Mouse (Mus musculus) spleen, adult 2 months (tissue): ENCODE measurements around the gene Slc17a5. TPM values are rescaled to one million over a fixed set of nuclear protein-coding genes. Genes with fewer than 3 reads are reported as not detected.

Experiments
- DNase-seq, 2 experiments: peaks; one replicate each; pipeline versions ENCODE4 v3.0.0 to v3.0.0-alpha.2; 2012 to 2021; ENCODE audit warnings: low spot score in 2 of 2, low read depth in 1 of 2
- H3K27ac ChIP-seq: fragments of 200-500 bp; 2 replicates; pipeline ENCODE4 v1.5.1; 2012; ENCODE audit warnings: low read length, inconsistent platforms; ENCODE audit not compliant: insufficient read depth
- H3K27me3 ChIP-seq: fragments of 200-500 bp; 2 replicates; pipeline ENCODE4 v1.6.1; 2012; ENCODE audit warnings: mild to moderate bottlenecking, moderate library complexity, low read length, inconsistent platforms; ENCODE audit not compliant: control insufficient read depth, insufficient read depth
- H3K36me3 ChIP-seq: fragments of 200-500 bp; 2 replicates; pipeline ENCODE4 v1.6.1; 2012; ENCODE audit warnings: mild to moderate bottlenecking, low read length, inconsistent platforms; ENCODE audit not compliant: control insufficient read depth, insufficient read depth
- H3K4me1 ChIP-seq: fragments of 200-500 bp; 2 replicates; pipeline ENCODE4 v1.6.1; 2011; ENCODE audit warnings: inconsistent platforms; ENCODE audit not compliant: control insufficient read depth, insufficient read depth, insufficient read length
- H3K4me3 ChIP-seq: fragments of 200-500 bp; 2 replicates; pipeline ENCODE4 v1.5.1; 2011; ENCODE audit warnings: mild to moderate bottlenecking, inconsistent platforms; ENCODE audit not compliant: insufficient read depth, insufficient read length; ENCODE audit errors: extremely low read depth
- CTCF ChIP-seq: fragments of 200-500 bp; IDR thresholded peaks from 2 replicates; pipeline ENCODE4 v1.5.1; 2011; ENCODE audit warnings: mild to moderate bottlenecking, inconsistent platforms; ENCODE audit not compliant: insufficient read depth, insufficient read length, insufficient replicate concordance; ENCODE audit errors: extremely low read depth
- POLR2A ChIP-seq: fragments of 200-500 bp; IDR thresholded peaks from 2 replicates; pipeline ENCODE4 v1.6.1; 2011; ENCODE audit warnings: low read depth, low read length, inconsistent platforms
- WGBS: fragments of 180-500 bp; shearing (Covaris S2); methylation state at CpG from one replicate; pipeline ENCODE4 v1.1.7; 2018; 5-methylcytosine and 5-hydroxymethylcytosine counted together
- polyA plus RNA-seq: library from polyadenylated mRNA; depleted of rRNA; stranded (reverse); fragments of >200 nt; gene quantifications from 2 replicates; pipeline ENCODE4 v1.2.3, GENCODE M21; 2012

Gene Slc17a5
- polyA plus RNA-seq, 1 experiment, result 4.3 TPM

DNA sequence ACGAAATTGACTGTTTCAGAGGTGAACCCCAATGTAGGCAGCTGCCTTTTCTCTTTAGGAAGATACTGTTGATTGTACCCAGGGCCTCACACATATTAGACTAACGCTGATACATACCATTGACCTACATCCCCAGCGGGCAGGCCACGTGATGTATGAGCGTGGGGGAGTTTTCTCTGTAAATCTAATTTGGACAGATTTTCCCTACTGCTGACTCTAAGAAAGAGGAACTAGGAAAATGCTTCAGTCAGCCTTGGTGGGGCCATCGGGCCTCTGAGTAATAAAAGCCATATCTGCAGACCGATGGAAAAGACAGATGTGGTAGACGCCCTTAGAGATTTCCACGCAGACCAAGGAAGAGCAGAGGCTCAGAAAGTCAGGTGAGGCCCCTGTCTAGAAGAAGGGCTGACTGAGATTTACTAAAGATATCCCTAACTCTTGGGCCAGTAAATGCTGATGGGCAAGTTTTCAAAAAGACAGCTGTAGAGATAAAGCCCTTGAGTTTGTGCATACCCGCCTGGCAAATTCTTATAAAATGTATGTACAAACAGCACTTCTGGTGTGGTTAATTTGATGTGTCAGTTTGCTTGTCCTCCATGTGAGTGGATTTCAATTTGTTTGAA, 681 bp upstream of the Slc17a5 start:
- H3K4me3 ChIP-seq, result peak overlapping the region; percentile 49
- no peak for TF ChIP-seq CTCF
- TF ChIP-seq POLR2A, result no peak
- H3K27ac ChIP-seq, result peak overlapping the region; percentile 68; the same call in 1 of the 2 replicates
- peak; percentile 48 to 58 for DNase-seq
- H3K27me3 ChIP-seq, result no peaks in the 10 kb centered on the region
- WGBS, result 16% methylated on average over 10 of the region's 10 CpGs
- no peaks in the 10 kb centered on the region for H3K4me1 ChIP-seq
- no peaks in the 10 kb centered on the region for H3K36me3 ChIP-seq

DNA sequence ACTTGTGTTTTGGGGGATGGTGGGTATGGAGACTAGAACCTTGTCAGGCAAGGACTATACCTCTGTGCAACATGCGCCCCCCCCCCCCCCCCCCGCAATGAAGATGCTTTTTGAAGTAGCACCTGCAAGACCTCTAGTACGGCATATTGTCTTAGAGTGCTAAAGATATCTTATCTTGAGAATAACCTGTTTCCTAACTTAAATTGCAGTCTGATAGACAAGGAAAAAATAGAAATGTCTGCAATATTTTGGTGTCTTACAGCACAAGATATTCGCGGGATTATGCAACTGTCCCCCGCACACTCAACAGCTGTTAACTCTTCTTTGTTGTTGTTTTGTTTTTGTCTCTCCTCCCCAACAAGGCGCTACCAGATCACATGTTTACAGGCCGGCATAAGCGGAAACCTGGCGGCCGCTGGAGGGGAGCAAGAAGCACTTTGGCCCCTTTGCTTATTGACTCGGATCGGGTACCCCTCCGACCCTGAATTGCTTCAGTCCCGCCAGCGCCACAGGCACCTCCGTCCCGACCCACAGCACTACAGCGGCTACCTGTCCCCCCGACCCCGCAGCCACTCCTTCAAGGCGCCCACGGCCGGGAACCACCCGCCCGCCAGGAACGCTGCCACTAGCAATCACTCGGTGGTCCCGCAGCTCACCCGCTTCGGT, 490 bp downstream of the Slc17a5 start:
- DNase-seq, result no peak
- Histone ChIP-seq H3K27ac (peak overlapping the region; percentile 41; the same call in 1 of the 2 replicates), H3K4me3 (peak overlapping the region; percentile 81), H3K36me3 (no peaks in the 10 kb centered on the region; the same call in 1 of the 2 replicates), H3K27me3 (no peaks in the 10 kb centered on the region), H3K4me1 (no peaks in the 10 kb centered on the region)
- WGBS, result 1% methylated on average over 31 of the region's 31 CpGs
- TF ChIP-seq CTCF (no peak), POLR2A (no peak)

DNA sequence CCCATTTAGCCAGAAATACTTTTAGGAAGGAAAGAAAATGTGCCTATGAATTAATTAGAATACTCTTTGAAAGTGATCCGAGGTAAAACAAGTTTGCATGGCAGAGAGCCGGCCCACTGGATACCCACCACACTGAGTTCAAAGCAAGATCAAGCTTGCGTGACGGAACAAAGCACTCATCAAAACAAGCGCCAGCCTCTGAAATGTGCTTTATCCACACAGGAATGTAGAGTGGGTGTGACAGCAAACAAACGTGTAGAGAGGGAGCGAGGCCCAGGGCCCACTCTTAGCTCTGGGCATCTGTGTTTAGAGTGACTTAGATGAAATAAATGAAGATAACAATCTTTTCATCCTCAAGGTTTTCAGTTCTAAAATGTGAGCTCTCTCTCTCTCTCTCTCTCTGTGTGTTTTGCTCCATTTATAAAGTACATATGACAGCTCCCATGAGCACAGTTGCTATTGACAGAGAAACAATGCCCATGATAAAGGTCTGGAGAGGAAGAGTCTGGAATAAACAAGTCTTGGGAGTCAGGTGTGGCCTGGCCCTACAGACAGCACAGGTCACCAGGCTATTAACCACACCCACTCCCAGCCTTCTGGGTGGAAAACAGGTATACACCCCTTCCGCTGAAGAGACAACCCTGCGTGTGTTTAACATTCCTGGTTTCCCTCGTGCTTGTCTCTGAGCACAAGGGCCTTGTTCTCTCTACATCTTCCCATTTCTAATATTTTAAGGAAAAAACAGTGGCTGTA, 8.0 kb downstream of the Slc17a5 start:
- no peak for DNase-seq
- H3K4me3 ChIP-seq, result no peak overlapping the region
- no peaks in the 10 kb centered on the region for H3K4me1 ChIP-seq
- no peaks in the 10 kb centered on the region for H3K27me3 ChIP-seq
- TF ChIP-seq POLR2A (no peak), CTCF (no peak)
- H3K36me3 ChIP-seq, result peaks cover 3% of the 10 kb centered on the region
- no peak overlapping the region for H3K27ac ChIP-seq
- WGBS, result 89% methylated on average over 10 of the region's 10 CpGs

DNA sequence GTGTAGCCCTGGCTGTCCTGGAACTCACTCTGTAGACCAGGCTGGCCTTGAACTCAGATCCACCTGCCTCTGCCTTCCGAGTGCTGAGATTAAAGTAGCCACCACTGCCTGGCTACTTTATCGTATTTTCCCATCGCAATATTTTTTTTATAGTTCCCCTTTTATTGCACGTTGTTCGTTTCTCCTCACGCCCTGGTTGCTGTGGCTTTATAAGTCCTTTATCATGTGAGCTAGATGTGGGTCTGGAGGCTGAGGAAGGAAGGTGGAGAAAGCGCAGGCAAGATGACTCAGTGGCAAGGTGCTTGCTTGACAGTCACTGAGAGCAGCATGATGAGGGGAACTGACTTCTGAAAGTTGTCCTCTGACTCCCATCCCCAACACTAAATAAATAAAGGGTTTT, 9.0 kb downstream of the Slc17a5 start:
- Histone ChIP-seq H3K27ac (no peak overlapping the region), H3K27me3 (no peaks in the 10 kb centered on the region), H3K4me3 (no peak overlapping the region), H3K4me1 (no peaks in the 10 kb centered on the region), H3K36me3 (peaks cover 3% of the 10 kb centered on the region)
- DNase-seq, result no peak
- TF ChIP-seq CTCF, result no peak
- TF ChIP-seq POLR2A, result no peak
- WGBS, result 34% methylated on average over 7 of the region's 7 CpGs

DNA sequence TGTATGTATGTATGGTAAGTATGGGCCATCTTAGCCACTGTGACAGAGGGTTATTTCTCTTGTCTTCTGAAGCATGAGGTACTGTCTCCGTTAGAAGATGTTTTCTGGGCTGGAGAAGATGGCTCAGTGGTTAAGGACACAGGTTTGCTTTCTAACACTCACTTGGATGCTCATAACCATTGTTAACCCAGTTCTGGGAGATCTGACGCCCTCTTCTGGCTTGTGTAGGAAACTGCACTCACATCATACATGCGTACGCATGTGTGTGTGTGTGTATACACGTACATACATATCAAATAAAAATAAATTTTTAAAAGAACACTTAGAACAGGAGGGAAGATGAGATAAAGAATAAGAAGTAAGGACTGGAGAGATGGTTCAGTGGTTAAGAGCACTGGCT, 11.4 kb downstream of the Slc17a5 start:
- no peaks in the 10 kb centered on the region for H3K4me1 ChIP-seq
- WGBS, result 94% methylated on average over 5 of the region's 5 CpGs
- TF ChIP-seq CTCF (no peak), POLR2A (no peak)
- H3K36me3 ChIP-seq, result peaks cover 4% of the 10 kb centered on the region
- no peaks in the 10 kb centered on the region for H3K27me3 ChIP-seq
- DNase-seq, result no peak
- H3K27ac ChIP-seq, result no peak overlapping the region
- H3K4me3 ChIP-seq, result no peak overlapping the region

DNA sequence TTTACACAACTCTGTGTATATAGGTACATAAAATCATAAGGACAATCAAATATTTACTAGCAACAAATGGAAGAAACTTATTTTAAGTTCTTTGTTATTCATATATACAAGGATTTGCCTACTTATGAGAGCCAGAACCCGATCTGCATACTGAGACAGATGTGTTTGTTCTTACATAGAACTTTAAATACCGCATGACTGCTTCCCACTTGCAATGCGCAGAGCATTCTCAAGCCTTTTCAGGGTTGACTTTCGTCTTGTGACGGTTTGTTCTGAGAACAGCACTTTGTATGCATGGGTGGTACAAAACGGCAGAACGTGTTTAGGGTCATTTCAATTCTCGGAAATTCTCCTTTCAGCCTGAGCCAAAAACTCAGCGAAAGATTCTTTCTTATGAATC, 17.9 kb downstream of the Slc17a5 start:
- 0 out of 2 replicates have a peak, but pooled peaks cover 1% of the 10 kb centered on the region for H3K36me3 ChIP-seq
- 96% methylated on average over 9 of the region's 9 CpGs for WGBS

DNA sequence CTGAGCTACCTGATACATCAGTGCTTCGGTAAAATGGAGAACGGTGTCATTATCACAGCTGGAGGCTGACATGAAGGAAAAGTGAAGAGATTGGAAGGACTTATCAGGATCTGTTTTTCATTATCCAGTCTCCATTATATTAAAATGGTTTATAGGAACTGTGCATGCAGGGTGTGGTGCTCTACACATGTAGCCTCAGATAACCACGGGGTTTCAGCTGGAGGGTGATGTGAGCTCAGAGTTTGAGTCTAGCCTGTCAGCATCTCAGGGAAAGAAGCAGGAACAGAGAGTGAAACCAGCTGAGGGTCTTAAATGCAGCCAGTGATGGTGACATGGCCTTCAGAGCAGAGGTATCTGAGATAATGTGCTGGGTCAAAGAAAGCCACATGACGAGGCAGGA, 28.4 kb downstream of the Slc17a5 start:
- Histone ChIP-seq H3K27ac (no peak overlapping the region), H3K4me1 (no peaks in the 10 kb centered on the region), H3K4me3 (no peak overlapping the region), H3K27me3 (no peaks in the 10 kb centered on the region), H3K36me3 (no peaks in the 10 kb centered on the region; the same call in 1 of the 2 replicates)
- WGBS, result 88% methylated on average over 4 of the region's 4 CpGs
- DNase-seq, result no peak
- no peak for TF ChIP-seq CTCF
- TF ChIP-seq POLR2A, result no peak

More for the DNA sequence above, 17.9 kb downstream of the Slc17a5 start:
- Histone ChIP-seq H3K27me3 (no peaks in the 10 kb centered on the region), H3K4me3 (no peak overlapping the region), H3K27ac (no peak overlapping the region), H3K4me1 (no peaks in the 10 kb centered on the region)
- no peak for DNase-seq
- TF ChIP-seq CTCF (no peak), POLR2A (no peak)
